Mouse (Mus musculus) hematopoietic stem cell, adult 5-6 weeks (primary cell): ENCODE data around the gene Plscr4. TPM values are rescaled to one million over a fixed set of nuclear protein-coding genes. Genes with fewer than 3 reads are reported as not detected.

Source experiments
- ATAC-seq, 2 experiments: fragments of 125-278 bp in 1 of 2; replicated peaks in 1 of 2; 2 replicates each; pipeline ENCODE4 v1.8.0; 2016 to 2017; ENCODE audit warnings: inconsistent platforms in 2 of 2, mild to moderate bottlenecking in 2 of 2, moderate number of reproducible peaks in 2 of 2, low read depth in 1 of 2, moderate TSS enrichment in 1 of 2; ENCODE audit not compliant: low FRiP score in 2 of 2, poor library complexity in 2 of 2, severe bottlenecking in 2 of 2, insufficient read depth in 1 of 2, low TSS enrichment in 1 of 2
- total RNA-seq: library from RNA; stranded (forward); fragments of 172-1452, 232-1000 nt; gene quantifications from 2 replicates; pipeline ENCODE4 v1.2.3, GENCODE M21; 2017

Plscr4 gene
- total RNA-seq, 1 experiment from 2014 or later: 9.8 TPM

DNA sequence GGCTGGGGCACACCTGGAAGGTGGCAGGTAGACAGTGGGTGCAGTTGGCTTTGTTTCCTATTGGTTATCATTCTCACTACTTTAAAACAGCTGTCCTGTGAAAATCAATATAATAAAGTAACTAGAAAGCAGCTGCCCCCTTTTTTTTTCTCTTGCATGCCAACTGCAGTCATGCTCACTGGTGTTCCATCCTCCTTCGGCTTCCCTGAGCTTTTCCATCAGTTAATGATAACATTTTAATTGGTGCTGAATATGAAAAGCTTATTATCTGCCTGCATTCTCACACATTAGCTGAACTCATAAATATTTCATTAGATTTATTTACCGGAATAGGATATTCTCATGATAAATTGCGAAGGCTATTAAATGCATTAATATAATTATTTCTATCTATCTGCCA, 33.1 kb downstream of the Plscr4 start:
- no peak for ATAC-seq

GRCm38 (mm10) chr9:92491274-92491673, 34.1 kb downstream of the Plscr4 start:
- ATAC-seq: no peak

GRCm38 (mm10) chr9:92499710-92500410, 42.7 kb downstream of the Plscr4 start:
- peak; percentile 87 to 88 for ATAC-seq

DNA sequence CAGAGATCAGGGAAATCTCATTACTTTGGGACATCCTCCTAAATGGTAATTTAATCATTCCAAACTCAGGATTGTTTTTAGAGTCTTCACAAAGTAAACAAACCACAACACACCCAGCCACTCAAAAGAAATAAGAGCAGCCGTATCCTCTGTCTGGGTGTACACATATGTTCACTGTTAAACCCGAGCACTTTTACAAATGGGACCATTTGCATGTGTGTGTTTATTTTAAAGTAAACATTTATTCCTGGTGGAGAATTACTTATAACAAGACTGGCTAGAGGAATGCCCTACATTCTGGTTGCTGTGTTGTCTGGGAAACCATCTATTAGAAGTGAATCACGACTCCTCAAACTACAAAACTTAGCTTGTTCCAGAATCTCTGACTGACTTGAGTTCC, 47.1 kb downstream of the Plscr4 start:
- no peak for ATAC-seq

DNA sequence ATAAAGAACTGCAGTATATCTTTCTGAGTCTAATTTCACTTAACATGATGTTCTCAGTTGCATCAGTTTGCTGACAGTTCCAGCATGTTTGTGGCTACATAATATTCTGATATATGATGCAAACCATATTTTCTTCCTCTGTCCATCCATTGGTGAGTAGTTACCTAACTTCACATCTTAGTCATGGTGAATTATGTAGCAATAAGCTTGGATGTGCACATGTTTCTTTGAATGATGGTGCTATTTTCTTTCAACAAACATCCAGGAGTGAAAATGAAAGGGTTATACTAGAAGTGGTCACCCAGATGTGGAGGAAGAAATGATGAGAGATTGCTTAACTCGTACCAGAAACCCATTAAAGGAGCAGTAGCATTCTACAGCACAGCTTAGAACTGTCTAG, 47.7 kb downstream of the Plscr4 start:
- ATAC-seq: no peak

GRCm38 (mm10) chr9:92511696-92512095, 54.5 kb downstream of the Plscr4 start:
- ATAC-seq: no peak

DNA sequence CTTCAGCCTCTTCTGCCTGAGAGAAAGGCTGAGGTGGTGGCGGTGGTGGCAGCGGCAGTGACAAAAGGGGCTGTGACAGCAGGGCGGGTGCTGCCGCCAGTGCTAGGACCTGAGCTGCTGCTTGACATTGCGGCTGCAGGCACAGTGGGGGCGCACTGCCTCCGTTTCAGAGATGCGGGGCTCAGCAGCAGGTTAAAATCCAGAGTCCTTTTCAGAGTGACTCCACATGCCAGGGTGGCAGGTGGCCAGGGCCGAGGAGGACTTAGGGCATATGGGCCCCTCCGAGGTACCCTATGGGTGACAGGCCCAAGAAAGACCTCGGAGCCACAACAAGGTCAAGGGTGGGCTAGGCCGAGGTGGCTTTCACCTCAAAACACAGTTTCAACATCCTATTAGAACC, 59.9 kb downstream of the Plscr4 start:
- ATAC-seq: no peak

GRCm38 (mm10) chr9:92520751-92521150, 63.6 kb downstream of the Plscr4 start:
- no peak for ATAC-seq

GRCm38 (mm10) chr9:92524506-92524905, 67.3 kb downstream of the Plscr4 start:
- ATAC-seq: no peak

DNA sequence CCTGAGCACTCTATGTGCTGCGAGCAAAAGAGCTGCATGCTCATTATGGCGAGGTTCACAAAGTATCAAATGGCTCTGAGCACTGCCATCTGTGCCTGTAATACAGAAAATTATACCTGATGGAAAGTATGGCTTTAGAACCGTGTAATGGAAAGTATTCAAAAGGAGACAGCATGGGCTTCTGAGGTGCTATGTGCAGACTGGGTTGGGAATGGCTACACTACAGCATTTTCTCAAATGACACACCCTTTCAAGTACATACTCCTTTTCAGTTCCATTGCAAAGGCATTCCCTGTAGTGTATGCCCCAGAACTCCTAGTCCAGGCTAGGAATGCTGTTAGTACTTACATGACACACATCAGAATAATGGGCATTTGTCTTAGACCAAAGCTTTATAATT, 72.9 kb downstream of the Plscr4 start:
- ATAC-seq: no peak

- ATAC-seq: no peak
Observed at GRCm38 (mm10) chr9:92537735-92538134, 80.6 kb downstream of the Plscr4 start.

DNA sequence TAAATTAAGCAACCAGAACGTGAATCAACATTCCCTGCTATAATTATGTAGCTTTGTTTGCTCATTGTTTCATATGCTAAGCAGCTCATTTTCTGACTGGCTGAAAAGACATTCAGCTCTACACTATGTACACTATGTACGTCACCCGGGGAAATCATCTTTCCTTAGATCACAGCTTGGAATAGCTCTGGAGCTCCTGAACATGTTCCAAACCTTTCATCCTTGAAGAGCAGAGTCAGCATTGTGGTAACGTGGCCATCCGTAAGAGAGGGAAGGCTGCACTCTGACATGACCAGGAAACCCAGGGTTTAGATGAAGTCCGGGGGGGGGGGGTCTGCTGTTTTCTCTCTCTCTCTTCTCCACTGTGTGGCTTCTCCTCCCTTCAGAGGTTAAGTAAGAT, 81.0 kb downstream of the Plscr4 start:
- ATAC-seq: no peak

Other genes with a start within 250 kb of the Plscr4 start
- 34.8 and 47.6 TPM in 2 replicates for gene Plscr1, start 207.6 kb upstream of the Plscr4 start, total RNA-seq
- 2.3 and 7.8 TPM in 2 replicates for gene Plscr2, start 181.8 kb upstream of the Plscr4 start, total RNA-seq
- gene 1700057G04Rik, start 148.0 kb upstream of the Plscr4 start, total RNA-seq: not detected in 2 replicates
- gene Plod2, start 84.8 kb downstream of the Plscr4 start, total RNA-seq: 11.6 and 13.4 TPM in 2 replicates